Mouse (Mus musculus) ZHBTc4 (cell line): ENCODE measurements around the gene Slc4a7.

Experiments used
- DNase-seq: peaks from one replicate; pipeline ENCODE4 v3.0.0-alpha.2; 2011; ENCODE audit warnings: low read depth, low spot score

Slc4a7 gene

GRCm38 (mm10) chr14:14701710-14702329 lies at the start of gene Slc4a7:
TSS of gene Slc4a7 (plus strand) at chr14:14702279.
- DNase-seq = no peak

- DNase-seq = no peak
Observed at GRCm38 (mm10) chr14:14670597-14670996, 31.5 kb upstream of the Slc4a7 start.

GRCm38 (mm10) chr14:14681611-14682010 lies 20.5 kb upstream of the Slc4a7 start:
- no peak for DNase-seq

- no peak for DNase-seq
Observed at GRCm38 (mm10) chr14:14684771-14685170, 17.3 kb upstream of the Slc4a7 start.

GRCm38 (mm10) chr14:14686101-14686551 lies 16.0 kb upstream of the Slc4a7 start:
- no peak for DNase-seq

GRCm38 (mm10) chr14:14687258-14687890 lies 14.7 kb upstream of the Slc4a7 start:
- no peak for DNase-seq

GRCm38 (mm10) chr14:14702399-14703345 lies 593 bp downstream of the Slc4a7 start:
- peak; percentile 97 for DNase-seq

- peak; percentile 67 for DNase-seq
Observed at GRCm38 (mm10) chr14:14703346-14703871, 1.3 kb downstream of the Slc4a7 start.

- DNase-seq = no peak
Observed at GRCm38 (mm10) chr14:14704651-14705050, 2.6 kb downstream of the Slc4a7 start.

- DNase-seq = no peak
Observed at GRCm38 (mm10) chr14:14705126-14705525, 3.0 kb downstream of the Slc4a7 start.

GRCm38 (mm10) chr14:14706381-14706780 lies 4.3 kb downstream of the Slc4a7 start:
- DNase-seq = no peak

GRCm38 (mm10) chr14:14707061-14707460 lies 5.0 kb downstream of the Slc4a7 start:
- no peak for DNase-seq

- DNase-seq = peak; percentile 50
Observed at GRCm38 (mm10) chr14:14709021-14709420, 6.9 kb downstream of the Slc4a7 start.

GRCm38 (mm10) chr14:14714130-14714529 lies 12.1 kb downstream of the Slc4a7 start:
- no peak for DNase-seq

- DNase-seq = no peak
Observed at GRCm38 (mm10) chr14:14715794-14716193, 13.7 kb downstream of the Slc4a7 start.

GRCm38 (mm10) chr14:14716843-14717242 lies 14.8 kb downstream of the Slc4a7 start:
- no peak for DNase-seq

GRCm38 (mm10) chr14:14718556-14718955 lies 16.5 kb downstream of the Slc4a7 start:
- no peak for DNase-seq

- no peak for DNase-seq
Observed at GRCm38 (mm10) chr14:14781169-14781568, 79.1 kb downstream of the Slc4a7 start.

- no peak for DNase-seq
Observed at GRCm38 (mm10) chr14:14784223-14784622, 82.1 kb downstream of the Slc4a7 start.

- no peak for DNase-seq
Observed at GRCm38 (mm10) chr14:14786979-14787378, 84.9 kb downstream of the Slc4a7 start.

- no peak for DNase-seq
Observed at GRCm38 (mm10) chr14:14789840-14790470, 87.9 kb downstream of the Slc4a7 start.
